Mouse (Mus musculus) hindbrain, embryonic 16.5 days (tissue): ENCODE measurements around the gene Fli1. TPM values are rescaled to one million over a fixed set of nuclear protein-coding genes. Genes with fewer than 3 reads are reported as not detected.

Experiments used
- ATAC-seq: fragments of 200-750 bp; cut with Nextera tagmentation; 2 replicates; pipeline ENCODE4 v1.8.0; 2017; ENCODE audit warnings: moderate TSS enrichment, moderate library complexity
- H3K27ac ChIP-seq: fragments of 300-500 bp; sonication (generic); 2 replicates; pipeline ENCODE4 v1.5.1; 2014; ENCODE audit warnings: low read depth, mild to moderate bottlenecking, control low read depth, low read length, moderate library complexity
- H3K27me3 ChIP-seq: fragments of 300-500 bp; sonication (generic); replicated peaks from 2 replicates; pipeline ENCODE4 v1.6.1; 2014; ENCODE audit warnings: low read length; ENCODE audit not compliant: control insufficient read depth, insufficient read depth
- H3K36me3 ChIP-seq: fragments of 300-500 bp; sonication (generic); 2 replicates; pipeline ENCODE4 v1.6.1; 2014; ENCODE audit warnings: mild to moderate bottlenecking, low read length, moderate library complexity, mixed read lengths; ENCODE audit not compliant: control insufficient read depth, insufficient read depth
- H3K4me1 ChIP-seq: fragments of 300-500 bp; sonication (generic); 2 replicates; pipeline ENCODE4 v1.6.1; 2014; ENCODE audit warnings: low read depth, low read length; ENCODE audit not compliant: control insufficient read depth, insufficient read depth
- H3K4me2 ChIP-seq: fragments of 300-500 bp; sonication (generic); 2 replicates; pipeline ENCODE4 v1.6.1; 2014; ENCODE audit warnings: mild to moderate bottlenecking, low read length, control low read depth, moderate library complexity
- H3K4me3 ChIP-seq: fragments of 300-500 bp; sonication (generic); 2 replicates; pipeline ENCODE4 v1.5.1; 2014; ENCODE audit warnings: mild to moderate bottlenecking, low read length, control low read depth, moderate library complexity
- H3K9ac ChIP-seq: fragments of 300-500 bp; sonication (generic); 2 replicates; pipeline ENCODE4 v1.6.1; 2014; ENCODE audit warnings: low read depth, mild to moderate bottlenecking, control low read depth, low read length, moderate library complexity
- H3K9me3 ChIP-seq: fragments of 300-500 bp; sonication (generic); 2 replicates; pipeline ENCODE4 v1.6.1; 2014; ENCODE audit warnings: mild to moderate bottlenecking, low read length, moderate library complexity; ENCODE audit not compliant: control insufficient read depth
- WGBS: fragments of 180-500 bp; shearing (Covaris S2); extraction: QIAGEN DNeasy Blood & Tissue Kit; methylation state at CpG from one replicate; pipeline ENCODE4 v1.1.7; 2014; 5-methylcytosine and 5-hydroxymethylcytosine counted together
- polyA plus RNA-seq: library from polyadenylated mRNA; unstranded; fragments of >200 nt; fragmentation: Nextera tagmentation; extraction: Ambion mirVana; gene quantifications from 2 replicates; pipeline ENCODE4 v1.2.1, GENCODE M21; 2015

Gene Fli1
- polyA plus RNA-seq, 1 experiment from 2014 or later = 6.4 TPM

- Histone ChIP-seq H3K36me3 (no peaks in the 10 kb centered on the region), H3K9me3 (no peaks in the 10 kb centered on the region)
Measured at GRCm38 (mm10) chr9:32376863-32377590, 165.6 kb downstream of the Fli1 start.

DNA sequence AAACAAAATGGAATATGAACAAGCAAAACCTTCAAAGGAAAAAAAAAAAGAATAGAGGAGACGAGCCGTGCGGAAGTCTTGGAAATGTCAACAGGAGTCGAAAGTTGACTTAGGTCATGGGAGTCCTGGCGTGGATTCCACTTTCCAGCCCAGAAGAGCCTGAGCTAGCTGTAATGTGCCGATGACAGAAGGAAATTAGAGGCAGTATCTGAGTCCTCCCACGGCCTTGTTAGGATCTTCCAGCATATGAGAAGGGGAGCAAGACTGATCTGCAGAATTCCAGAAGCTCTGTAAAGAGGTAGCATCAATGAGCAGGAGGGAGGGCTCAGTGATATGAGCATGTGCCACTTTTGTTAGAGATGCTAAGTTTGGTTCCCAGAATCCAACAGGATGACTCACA is 166.6 kb downstream of the Fli1 start:
- 84% methylated on average over 7 of the region's 7 CpGs for WGBS
- no peaks in the 10 kb centered on the region for H3K27me3 ChIP-seq
- no peak overlapping the region for H3K27ac ChIP-seq
- ATAC-seq = no peak
- H3K4me2 ChIP-seq = no peak overlapping the region
- H3K4me1 ChIP-seq = no peaks in the 10 kb centered on the region
- H3K4me3 ChIP-seq = no peak overlapping the region
- H3K36me3 ChIP-seq = no peaks in the 10 kb centered on the region
- no peak overlapping the region for H3K9ac ChIP-seq
- H3K9me3 ChIP-seq = no peaks in the 10 kb centered on the region

More at GRCm38 (mm10) chr9:32376863-32377590, 165.6 kb downstream of the Fli1 start:
- Histone ChIP-seq H3K4me2 (no peak overlapping the region), H3K27ac (no peak overlapping the region), H3K27me3 (no peaks in the 10 kb centered on the region), H3K4me3 (no peak overlapping the region), H3K4me1 (no peaks in the 10 kb centered on the region), H3K9ac (no peak overlapping the region)
- ATAC-seq = no peak
- 82% methylated on average over 5 of the region's 5 CpGs for WGBS

- no peaks in the 10 kb centered on the region for H3K36me3 ChIP-seq
- no peak for ATAC-seq
Measured at GRCm38 (mm10) chr9:32373656-32374055, 169.0 kb downstream of the Fli1 start.

More at GRCm38 (mm10) chr9:32373656-32374055, 169.0 kb downstream of the Fli1 start:
- H3K27ac ChIP-seq = no peak overlapping the region
- H3K9ac ChIP-seq = no peak overlapping the region
- WGBS = 96% methylated on average over 6 of the region's 6 CpGs
- H3K9me3 ChIP-seq = no peaks in the 10 kb centered on the region
- no peak overlapping the region for H3K4me2 ChIP-seq
- H3K27me3 ChIP-seq = no peaks in the 10 kb centered on the region
- no peaks in the 10 kb centered on the region; the same call in 1 of the 2 replicates for H3K4me1 ChIP-seq
- H3K4me3 ChIP-seq = no peak overlapping the region

Other genes with a start within 250 kb of the Fli1 start
- 0.58 and 0.86 TPM in 2 replicates for gene Kcnj5, start 198.5 kb downstream of the Fli1 start, polyA plus RNA-seq
- gene Kcnj1, start 170.4 kb downstream of the Fli1 start, polyA plus RNA-seq = not detected in 2 replicates
- 15.6 and 22.5 TPM in 2 replicates for gene Ets1, start 93.4 kb upstream of the Fli1 start, polyA plus RNA-seq